Mouse (Mus musculus) left cerebral cortex, postnatal 4 days (tissue): ENCODE results near the gene Zmynd15. TPM values are rescaled to one million over a fixed set of nuclear protein-coding genes. Genes with fewer than 3 reads are reported as not detected.

Experiments used
- DNase-seq: peaks from one replicate; pipeline ENCODE4 v3.0.0-alpha.2; 2022
- intact Hi-C: fragments of 180-260 bp; cut with DNase I; formaldehyde crosslinking; loops from one replicate; pipeline ENCODE4 v1.15.1; 2025
- microRNA-seq: library from miRNA; unstranded; fragments of <30 nt; microRNA quantifications from one replicate; pipeline ENCODE4 v1.2.0, GENCODE M21; 2022
- total RNA-seq, 2 experiments: library from RNA; stranded (reverse); gene quantifications; 2 replicates each; pipeline ENCODE4 v1.2.3; 2021

The Zmynd15 gene
- total RNA-seq, 2 experiments from 2014 or later, result 1.2 to 3.7 TPM

- intact Hi-C loops, result no loop called here
- no peak for DNase-seq
Measured at GRCm38 (mm10) chr11:70499566-70500475, 40.6 kb downstream of the Zmynd15 start.

- DNase-seq, result no peak
- intact Hi-C loops, result no loop called here
Measured at GRCm38 (mm10) chr11:70500476-70500812, 41.2 kb downstream of the Zmynd15 start.

DNA sequence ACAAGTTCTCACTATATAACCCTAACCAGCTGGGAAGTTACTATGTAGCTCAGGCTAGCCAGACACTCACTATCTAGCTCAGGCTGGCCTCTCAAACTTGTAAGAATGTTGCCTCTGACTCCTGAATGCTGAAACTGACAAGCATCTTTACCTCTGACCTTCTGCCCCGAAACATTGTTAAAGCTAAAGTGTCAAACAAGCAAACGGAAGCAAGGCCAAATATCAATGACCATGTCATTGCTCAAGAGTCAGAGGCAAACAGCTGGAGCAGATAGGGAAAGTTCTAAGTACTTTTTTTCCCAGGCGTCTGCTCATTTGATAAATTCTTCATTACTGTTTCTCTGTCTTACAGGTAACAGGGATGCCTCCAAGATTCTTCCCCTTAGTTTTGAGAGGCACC is 42.8 kb downstream of the Zmynd15 start:
- intact Hi-C loops, result no loop called here
- no peak for DNase-seq

- DNase-seq, result no peak
- intact Hi-C loops, result loop anchor here (5.0 kb wide), 2 partner anchors 53 to 83 kb away; partner anchors contain the start of gene Med11
Measured at GRCm38 (mm10) chr11:70504970-70505369, 45.7 kb downstream of the Zmynd15 start, which contains the start of gene Tm4sf5. Gene Tm4sf5 (plus strand): TSS chr11:70505244.

- DNase-seq, result peak; percentile 63
- intact Hi-C loops, result loop anchor here (5.0 kb wide), 2 partner anchors 54 to 84 kb away; partner anchors contain the start of gene Med11
Measured at GRCm38 (mm10) chr11:70506385-70506784, 47.2 kb downstream of the Zmynd15 start.

DNA sequence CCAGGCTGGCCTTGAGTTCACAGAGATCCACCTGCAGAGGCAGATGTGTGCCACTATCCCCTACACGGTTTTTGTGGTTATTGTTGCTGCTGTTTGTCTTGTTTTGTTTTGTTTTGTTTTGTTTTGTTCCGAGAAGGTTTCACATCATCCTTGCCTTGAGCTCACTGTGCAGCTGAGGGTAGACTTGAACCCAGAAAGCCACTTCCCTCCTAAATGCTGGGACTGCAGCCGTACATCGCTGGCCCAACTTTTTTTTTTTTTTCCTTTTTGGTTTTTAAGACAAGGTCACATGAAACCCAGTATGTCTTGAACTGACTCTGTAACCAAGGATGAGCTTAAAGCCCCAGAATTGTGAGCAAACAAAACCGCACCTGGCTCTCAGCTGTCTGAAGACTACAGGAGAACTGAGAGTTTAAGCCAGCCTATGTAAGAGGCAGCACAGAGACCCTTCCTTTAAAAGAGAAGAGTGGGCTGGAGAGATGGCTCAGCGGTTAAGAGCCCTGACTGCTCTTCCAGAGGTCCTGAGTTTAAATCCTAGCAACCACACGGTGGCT is 47.8 kb downstream of the Zmynd15 start:
- DNase-seq, result no peak
- intact Hi-C loops, result loop anchor here (5.0 kb wide), 2 partner anchors 55 to 85 kb away; partner anchors contain the start of gene Med11

DNA sequence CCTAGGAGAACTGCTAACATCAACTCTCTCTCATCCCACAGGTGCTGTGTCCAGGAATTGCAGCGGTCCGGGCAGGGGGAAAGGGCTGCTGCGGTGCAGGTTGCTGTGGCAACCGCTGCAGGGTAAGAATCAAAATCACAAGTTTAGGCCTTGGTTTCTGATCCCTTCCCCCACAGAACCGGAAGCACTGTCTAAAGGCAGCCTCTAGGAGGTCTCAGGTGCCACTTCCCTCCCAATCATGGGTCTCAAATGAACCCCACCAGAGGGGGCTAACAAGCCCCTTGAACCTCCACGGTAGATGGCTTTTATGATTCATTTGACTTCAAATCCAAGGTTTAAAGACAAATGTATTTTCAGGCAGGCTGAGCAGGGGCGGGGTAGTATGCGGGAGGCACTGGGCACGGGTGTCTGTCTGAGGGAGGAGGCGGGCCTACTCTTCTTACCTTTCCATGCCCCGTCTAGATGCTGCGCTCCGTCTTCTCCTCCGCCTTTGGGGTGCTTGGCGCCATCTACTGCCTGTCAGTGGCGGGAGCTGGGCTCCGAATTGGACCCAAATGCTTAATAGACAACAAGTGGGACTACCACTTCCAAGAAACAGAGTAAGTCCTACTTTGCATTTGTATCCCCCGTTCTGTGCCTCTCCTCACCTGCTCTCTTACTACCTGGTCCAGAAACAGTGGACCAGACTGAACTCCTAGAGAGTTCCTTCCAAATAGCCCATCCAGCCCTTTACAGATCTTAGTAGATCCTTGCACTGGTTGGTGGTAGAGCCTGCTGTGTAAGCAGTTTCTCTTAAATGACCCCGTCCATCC is 50.7 kb downstream of the Zmynd15 start:
- intact Hi-C loops, result loop anchor here (5.0 to 10.0 kb wide), 3 partner anchors 58 to 245 kb away; partner anchors contain the start of gene Med11

DNA sequence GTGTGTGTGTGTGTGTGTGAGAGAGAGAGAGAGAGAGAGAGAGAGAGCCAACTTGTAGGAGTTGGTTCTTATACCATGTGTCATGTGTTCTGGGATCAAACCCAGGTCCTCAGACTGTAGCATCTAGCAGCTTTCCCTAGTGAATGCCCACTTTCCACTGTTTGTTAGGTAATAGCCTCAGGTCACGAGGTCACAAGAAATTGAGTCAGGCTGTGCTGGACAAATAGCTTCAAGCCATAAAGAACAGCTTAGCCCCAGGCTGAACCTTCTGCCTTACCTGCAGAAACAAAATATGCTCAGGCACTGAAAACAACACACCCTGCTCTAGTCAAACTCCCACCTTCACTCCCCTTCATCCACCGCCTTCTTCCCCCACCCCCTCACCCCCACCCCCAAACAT is 52.0 kb downstream of the Zmynd15 start:
- intact Hi-C loops, result loop anchor here (10.0 kb wide), 1 partner anchor 244 kb away; no protein-coding TSS in a partner anchor
- no peak for DNase-seq

More for the DNA sequence above, 50.7 kb downstream of the Zmynd15 start:
- DNase-seq, result peak; percentile 40

DNA sequence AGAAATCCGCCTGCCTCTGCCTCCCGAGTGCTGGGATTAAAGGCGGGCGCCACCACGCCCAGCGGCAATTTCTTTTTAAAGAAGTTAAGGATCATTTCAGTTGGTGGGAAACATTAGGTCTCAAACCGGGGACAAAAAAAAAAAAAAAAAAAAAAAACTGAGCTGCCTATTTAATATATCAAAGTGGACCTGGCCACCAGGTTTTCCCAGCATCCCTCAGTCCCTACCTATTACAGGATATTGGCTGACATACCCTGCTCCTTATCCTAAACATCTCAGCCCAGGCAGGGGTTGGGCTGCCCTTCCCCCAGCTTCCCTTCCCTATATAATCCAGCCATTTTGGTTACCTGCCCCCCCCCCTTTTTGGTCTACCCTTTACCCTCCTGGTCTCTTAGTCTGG is 52.6 kb downstream of the Zmynd15 start:
- intact Hi-C loops, result loop anchor here (10.0 kb wide), 1 partner anchor 243 kb away; no protein-coding TSS in a partner anchor
- DNase-seq, result no peak

DNA sequence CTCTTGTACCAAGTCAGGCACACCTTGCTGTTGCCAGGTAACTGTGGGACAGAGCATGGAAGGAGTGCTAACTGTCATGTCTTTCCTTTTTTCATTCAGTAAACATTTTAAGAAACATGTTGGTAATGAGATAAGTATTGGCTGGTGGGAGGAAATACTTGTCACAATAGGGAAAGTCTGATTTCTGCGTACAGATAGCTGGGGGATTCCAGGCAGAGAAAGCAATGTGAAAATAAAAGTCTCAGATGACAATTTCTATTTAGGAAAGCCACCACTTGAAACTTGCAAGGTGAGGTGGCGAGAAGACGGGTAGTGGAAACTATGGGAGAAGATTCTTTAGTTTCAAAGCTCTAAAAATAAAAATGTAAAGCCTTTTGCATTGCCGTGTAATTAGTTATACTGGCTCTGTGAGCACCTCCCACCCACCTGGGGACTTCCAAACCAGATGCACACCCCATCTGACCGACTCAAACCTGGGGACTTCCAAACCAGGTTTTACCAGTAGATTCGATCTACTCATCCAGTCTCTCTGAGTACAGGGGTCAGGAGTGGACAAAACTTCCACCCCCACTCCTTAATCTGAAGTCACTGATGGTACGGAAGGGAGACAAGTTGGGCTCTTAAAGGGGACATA is 53.6 kb downstream of the Zmynd15 start:
- intact Hi-C loops, result loop anchor here (10.0 kb wide), 1 partner anchor 242 kb away; no protein-coding TSS in a partner anchor

DNA sequence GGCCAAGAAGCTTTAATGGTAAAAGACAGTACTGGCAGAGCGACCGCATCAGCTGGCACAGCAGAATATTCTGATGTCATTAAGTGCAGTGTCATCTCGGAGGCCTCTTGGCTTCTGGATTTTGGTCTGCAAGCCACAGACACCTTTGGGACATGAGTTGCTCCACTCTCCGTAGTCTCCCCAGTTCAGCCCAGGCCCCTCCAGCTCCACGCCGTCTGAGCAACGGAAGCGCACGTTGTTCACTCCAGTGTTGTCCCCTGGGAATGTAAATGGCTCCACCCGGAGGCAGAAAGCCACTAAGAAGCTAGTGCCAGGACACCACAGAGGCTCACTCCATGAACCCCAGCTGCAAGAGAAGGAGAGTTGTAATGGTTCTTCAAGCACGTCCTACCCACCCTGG is 54.3 kb downstream of the Zmynd15 start:
- DNase-seq, result no peak
- intact Hi-C loops, result loop anchor here (10.0 kb wide), 1 partner anchor 241 kb away; no protein-coding TSS in a partner anchor

More for the DNA sequence above, 53.6 kb downstream of the Zmynd15 start:
- DNase-seq, result no peak

GRCm38 (mm10) chr11:70514288-70514687 is 55.1 kb downstream of the Zmynd15 start, which contains the start of gene Vmo1:
Gene Vmo1 (minus strand): TSS chr11:70514616.
- no peak for DNase-seq

More at GRCm38 (mm10) chr11:70514288-70514687, 55.1 kb downstream of the Zmynd15 start, which contains the start of gene Vmo1:
- intact Hi-C loops, result loop anchor here (10.0 kb wide), 1 partner anchor 241 kb away; no protein-coding TSS in a partner anchor

Small RNAs within 50 kb of the gene (microRNA-seq; reads per million reads assigned to microRNA genes)
- 1.2 reads per million for gene Mir7115

Other genes with a start within 250 kb of the Zmynd15 start
- 10 to 100 TPM; 16.8 to 26.8 TPM for gene Slc16a11, start 246.7 kb upstream of the Zmynd15 start, total RNA-seq
- 10 to 100 TPM; 14.8 to 15.2 TPM for gene Slc16a13, start 238.4 kb upstream of the Zmynd15 start, total RNA-seq
- 1 to 10 TPM; 9.1 to 9.3 TPM for gene Bcl6b, start 229.6 kb upstream of the Zmynd15 start, total RNA-seq
- 10 to 100 TPM; 64.2 to 73.1 TPM for gene 0610010K14Rik, start 221.5 kb upstream of the Zmynd15 start, total RNA-seq
- 1 to 10 TPM; 8.5 to 8.6 TPM for gene Gm21988, start 219.6 kb upstream of the Zmynd15 start, total RNA-seq
- gene Rnasek, start 219.6 kb upstream of the Zmynd15 start, total RNA-seq, result 100 to 1,000 TPM; 180 to 182 TPM
- gene Alox12, start 204.1 kb upstream of the Zmynd15 start, total RNA-seq, result under 1 TPM; 0.18 to 0.40 TPM
- under 1 TPM; 0.26 to 0.42 TPM for gene Alox12e, start 136.8 kb upstream of the Zmynd15 start, total RNA-seq
- not detected for gene Alox15, start 107.4 kb upstream of the Zmynd15 start, total RNA-seq
- gene Pelp1, start 49.4 kb upstream of the Zmynd15 start, total RNA-seq, result 10 to 100 TPM; 52.1 to 55.9 TPM
- gene Arrb2, start 26.8 kb upstream of the Zmynd15 start, total RNA-seq, result 10 to 100 TPM; 76.6 to 81.3 TPM
- gene Med11, start 7.5 kb upstream of the Zmynd15 start, total RNA-seq, result 10 to 100 TPM; 25.7 to 28.0 TPM
- gene Cxcl16, start 551 bp downstream of the Zmynd15 start, total RNA-seq, result under 1 TPM; 0.68 to 0.91 TPM
- gene Tm4sf5, start 45.8 kb downstream of the Zmynd15 start, total RNA-seq, result 1 to 10 TPM in 1 of 2 experiments, not detected in 1; 1.2 TPM
- under 1 TPM in 1 of 2 experiments, not detected in 1; 0.62 TPM for gene Vmo1, start 55.2 kb downstream of the Zmynd15 start, total RNA-seq
- not detected for gene Gltpd2, start 59.8 kb downstream of the Zmynd15 start, total RNA-seq
- gene Psmb6, start 65.9 kb downstream of the Zmynd15 start, total RNA-seq, result 100 to 1,000 TPM; 269 to 276 TPM
- not detected for gene Gm40193, start 73.5 kb downstream of the Zmynd15 start, total RNA-seq
- gene Pld2, start 80.6 kb downstream of the Zmynd15 start, total RNA-seq, result 10 to 100 TPM; 32.1 to 34.2 TPM
- gene Mink1, start 103.4 kb downstream of the Zmynd15 start, total RNA-seq, result 100 to 1,000 TPM; 115 to 139 TPM
- gene 4930544D05Rik, start 156.4 kb downstream of the Zmynd15 start, total RNA-seq, result not detected
- gene Chrne, start 159.8 kb downstream of the Zmynd15 start, total RNA-seq, result not detected
- under 1 TPM in 1 of 2 experiments, not detected in 1; 0.18 TPM for gene Gp1ba, start 179.7 kb downstream of the Zmynd15 start, total RNA-seq
- 10 to 100 TPM; 52.1 to 52.3 TPM for gene Rnf167, start 187.8 kb downstream of the Zmynd15 start, total RNA-seq
- 10 to 100 TPM; 88.6 to 92.5 TPM for gene Slc25a11, start 188.0 kb downstream of the Zmynd15 start, total RNA-seq
- 100 to 1,000 TPM; 319 to 321 TPM for gene Pfn1, start 195.2 kb downstream of the Zmynd15 start, total RNA-seq
- 1 to 10 TPM; 8.1 to 9.3 TPM for gene Eno3, start 197.8 kb downstream of the Zmynd15 start, total RNA-seq
- gene Spag7, start 210.0 kb downstream of the Zmynd15 start, total RNA-seq, result 10 to 100 TPM; 50.6 to 56.8 TPM
- 10 to 100 TPM; 65.7 to 69.5 TPM for gene Camta2, start 228.7 kb downstream of the Zmynd15 start, total RNA-seq
- under 1 TPM; 0.30 to 0.77 TPM for gene Inca1, start 240.7 kb downstream of the Zmynd15 start, total RNA-seq
- 10 to 100 TPM; 35.1 to 35.5 TPM for gene Kif1c, start 241.1 kb downstream of the Zmynd15 start, total RNA-seq